Mouse (Mus musculus): ENCODE data around the gene Ddit4. TPM values are rescaled to one million over a fixed set of nuclear protein-coding genes. Genes with fewer than 3 reads are reported as not detected.

Ddit4 gene
- total and polyA plus RNA-seq, 2 experiments from 2014 or later, result 56.9 to 76.6 TPM

DNA sequence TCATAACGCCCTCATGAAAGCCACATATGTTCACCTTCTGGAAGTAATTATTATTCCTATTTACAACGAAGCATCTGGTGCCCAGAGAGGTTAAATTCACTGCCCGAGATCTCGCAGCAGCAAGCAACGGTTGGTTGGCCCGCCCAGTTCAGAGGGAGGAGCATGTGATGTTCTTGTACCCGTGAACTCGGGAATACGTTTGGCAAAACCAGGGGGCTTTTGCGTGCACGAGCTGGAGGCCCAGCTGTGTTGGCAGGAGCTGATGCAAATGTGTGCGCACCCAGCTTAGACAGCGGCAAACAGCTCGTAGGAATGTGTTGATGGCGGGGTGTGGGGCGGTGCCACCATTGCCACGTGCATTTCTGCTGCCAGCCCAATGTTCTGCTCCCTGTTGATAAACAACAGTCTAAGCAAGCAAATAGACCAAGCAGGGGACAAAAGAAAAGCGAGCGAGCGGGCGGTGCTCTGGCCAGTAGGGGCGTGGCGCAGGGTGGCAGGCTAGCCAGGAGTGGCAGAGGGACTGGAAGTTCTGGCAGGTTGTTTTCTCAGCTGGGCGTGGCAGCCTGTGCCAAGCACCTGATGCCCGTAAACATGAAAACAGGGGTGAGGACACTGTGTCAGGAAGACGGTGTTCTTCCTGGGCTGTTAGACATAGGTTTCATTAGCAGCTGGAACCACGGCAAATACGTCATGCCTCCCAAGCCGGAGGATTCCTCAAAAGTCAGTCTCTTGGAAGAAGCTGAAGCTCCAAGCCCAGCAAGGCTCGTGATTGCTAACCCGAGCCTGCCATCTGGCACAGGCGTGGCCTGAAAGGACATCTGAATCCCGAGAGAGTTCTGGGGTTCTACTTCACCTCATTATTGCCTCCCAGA lies 30.6 kb downstream of the Ddit4 start:
- H3K4me3 ChIP-seq (ENCODE audit: low read length), result peak overlapping the region; percentile 31
- peak overlapping the region; percentile 39 for H3K9ac ChIP-seq (replicated peaks; ENCODE audit: low read length)
- WGBS, result 2% methylated on average over 33 of the region's 33 CpGs
- H3K36me3 ChIP-seq (ENCODE audit: insufficient read depth, low read length), result no peaks in the 10 kb centered on the region
- peak; percentile 58 for TF ChIP-seq CTCF (IDR thresholded peaks at IDR 0.05; ENCODE audit: low read depth)
- peak; percentile 80 for ATAC-seq
- no peaks in the 10 kb centered on the region for H3K9me3 ChIP-seq (ENCODE audit: low read length)
- H3K27me3 ChIP-seq (ENCODE audit: insufficient read depth, low read length), result no peaks in the 10 kb centered on the region
- peaks cover 16% of the 10 kb centered on the region; the same call in 1 of the 2 replicates for H3K4me1 ChIP-seq (ENCODE audit: insufficient read depth, low read length)
- peak overlapping the region; percentile 78 for H3K27ac ChIP-seq
- peak overlapping the region; percentile 67 for H3K4me2 ChIP-seq (ENCODE audit: low read depth, low read length)
- peak; percentile 82 for DNase-seq (ENCODE audit: low spot score)

DNA sequence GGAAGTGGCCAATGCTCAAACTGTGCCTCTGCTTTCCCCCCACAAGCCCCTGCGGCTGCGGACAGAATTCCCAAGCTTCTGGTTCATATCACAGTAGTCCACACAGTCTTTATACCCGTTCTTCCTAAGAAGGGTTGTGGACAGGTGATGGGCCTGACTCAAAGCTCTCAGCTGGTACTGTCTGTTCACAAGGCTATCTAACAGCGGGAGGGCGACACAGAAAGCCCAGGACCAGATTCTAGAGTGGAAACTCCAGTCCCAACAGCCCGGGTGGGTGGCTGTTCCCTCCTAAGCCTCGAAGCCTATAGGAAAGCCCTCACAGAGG lies 31.2 kb downstream of the Ddit4 start:
- Histone ChIP-seq H3K4me2 (ENCODE audit: low read depth, low read length) (peak overlapping the region; percentile 67), H3K4me1 (ENCODE audit: insufficient read depth, low read length) (peaks cover 16% of the 10 kb centered on the region; the same call in 1 of the 2 replicates), H3K9ac (replicated peaks; ENCODE audit: low read length) (peak overlapping the region; percentile 39; the same call in 1 of the 2 replicates), H3K4me3 (ENCODE audit: low read length) (peak overlapping the region; percentile 31), H3K36me3 (ENCODE audit: insufficient read depth, low read length) (no peaks in the 10 kb centered on the region), H3K9me3 (ENCODE audit: low read length) (no peaks in the 10 kb centered on the region), H3K27me3 (ENCODE audit: insufficient read depth, low read length) (no peaks in the 10 kb centered on the region), H3K27ac (peak overlapping the region; percentile 78)
- 26% methylated on average over 7 of the region's 7 CpGs for WGBS
- no peak for DNase-seq (ENCODE audit: low spot score)
- no peak for TF ChIP-seq CTCF (IDR thresholded peaks at IDR 0.05; ENCODE audit: low read depth)
- peak; percentile 3; the same call in 1 of the 2 replicates for ATAC-seq

DNA sequence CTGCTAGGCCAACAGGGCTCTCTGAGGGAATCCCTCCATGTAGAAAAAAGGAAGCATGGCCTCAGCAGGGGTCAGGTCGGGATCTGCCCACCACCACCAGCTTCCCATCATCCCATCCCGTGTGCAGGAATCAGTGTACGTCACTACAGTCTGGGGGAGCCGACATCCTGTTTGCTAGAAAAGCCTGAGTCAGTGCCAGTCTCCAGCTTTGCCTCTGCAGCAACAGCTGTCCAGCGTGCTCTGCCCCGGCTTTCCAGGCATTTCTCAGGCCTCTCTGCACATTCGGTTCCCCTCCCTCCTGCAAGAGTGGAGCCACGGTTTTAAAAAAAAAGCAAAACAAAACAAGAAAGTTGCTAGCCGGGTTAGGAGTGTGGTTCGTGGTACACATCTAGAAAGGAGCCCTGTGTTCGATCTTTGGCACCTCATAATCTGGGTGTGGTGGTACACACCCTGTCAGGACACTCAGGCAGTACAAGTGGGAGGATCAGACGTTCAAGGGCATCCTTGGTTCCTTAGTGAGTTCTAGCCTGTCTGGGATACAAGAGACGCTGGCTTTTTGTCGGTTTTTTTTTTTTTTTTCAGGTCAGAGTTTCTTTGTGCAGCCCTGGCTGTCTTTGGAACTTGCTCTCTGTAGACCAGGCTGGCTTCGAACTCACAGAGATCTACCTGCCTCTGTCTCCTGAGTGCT lies 32.0 kb downstream of the Ddit4 start:
- Histone ChIP-seq H3K4me1 (ENCODE audit: insufficient read depth, low read length) (peaks cover 16% of the 10 kb centered on the region; the same call in 1 of the 2 replicates), H3K36me3 (ENCODE audit: insufficient read depth, low read length) (no peaks in the 10 kb centered on the region), H3K9me3 (ENCODE audit: low read length) (no peaks in the 10 kb centered on the region), H3K9ac (replicated peaks; ENCODE audit: low read length) (no peak overlapping the region), H3K4me2 (ENCODE audit: low read depth, low read length) (no peak overlapping the region), H3K4me3 (ENCODE audit: low read length) (no peak overlapping the region), H3K27me3 (ENCODE audit: insufficient read depth, low read length) (no peaks in the 10 kb centered on the region), H3K27ac (peak overlapping the region; percentile 78; the same call in 1 of the 2 replicates)
- ATAC-seq (no peak), DNase-seq (ENCODE audit: low spot score) (no peak)
- 48% methylated on average over 15 of the region's 15 CpGs for WGBS
- no peak for TF ChIP-seq CTCF (IDR thresholded peaks at IDR 0.05; ENCODE audit: low read depth)

DNA sequence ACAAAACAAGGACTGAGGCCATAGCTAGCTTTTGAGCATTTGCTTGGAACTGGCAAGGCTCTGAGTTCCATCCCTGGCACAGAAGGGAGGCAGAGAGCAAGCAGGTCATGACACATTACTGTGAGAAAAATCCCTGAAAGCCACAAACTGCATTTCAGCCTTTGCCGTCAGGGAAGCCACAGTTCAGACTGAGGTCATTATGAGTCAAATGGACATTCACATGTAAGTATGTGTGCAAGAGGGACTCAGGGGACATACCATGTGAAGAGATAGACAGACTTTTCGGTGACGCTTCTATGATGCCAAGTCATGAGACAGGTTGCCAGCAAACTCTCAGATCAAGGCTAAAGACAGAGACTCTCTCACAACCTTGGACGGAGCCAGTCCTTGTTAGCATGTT lies 33.5 kb downstream of the Ddit4 start:
- Histone ChIP-seq H3K9me3 (ENCODE audit: low read length) (no peaks in the 10 kb centered on the region), H3K27me3 (ENCODE audit: insufficient read depth, low read length) (no peaks in the 10 kb centered on the region), H3K36me3 (ENCODE audit: insufficient read depth, low read length) (no peaks in the 10 kb centered on the region), H3K27ac (no peak overlapping the region), H3K4me2 (ENCODE audit: low read depth, low read length) (no peak overlapping the region), H3K4me1 (ENCODE audit: insufficient read depth, low read length) (peaks cover 16% of the 10 kb centered on the region; the same call in 1 of the 2 replicates), H3K4me3 (ENCODE audit: low read length) (no peak overlapping the region), H3K9ac (replicated peaks; ENCODE audit: low read length) (no peak overlapping the region)
- ATAC-seq (no peak), DNase-seq (ENCODE audit: low spot score) (no peak)
- 86% methylated on average over 4 of the region's 4 CpGs for WGBS
- TF ChIP-seq CTCF (IDR thresholded peaks at IDR 0.05; ENCODE audit: low read depth), result no peak

DNA sequence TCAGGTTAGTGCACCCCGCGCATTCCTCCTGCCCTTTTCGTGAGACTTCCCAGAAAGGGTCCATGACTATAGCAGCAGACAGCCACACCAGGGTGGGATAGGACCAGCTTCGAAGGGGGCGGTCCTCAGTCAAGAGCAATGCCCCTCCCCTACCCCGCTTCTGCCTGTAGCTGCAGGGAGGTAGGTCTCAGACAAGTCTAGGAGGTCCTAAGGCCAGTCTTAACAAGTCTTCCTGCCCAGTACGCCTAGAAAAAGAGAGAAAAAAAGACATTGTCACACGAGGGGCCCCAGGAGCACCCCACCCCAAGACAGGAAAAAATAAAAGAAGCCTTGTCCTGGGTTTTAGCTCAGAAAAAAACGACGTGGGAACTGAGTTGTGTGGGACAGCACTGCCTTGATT lies 35.0 kb downstream of the Ddit4 start:
- Histone ChIP-seq H3K9ac (replicated peaks; ENCODE audit: low read length) (no peak overlapping the region), H3K27me3 (ENCODE audit: insufficient read depth, low read length) (no peaks in the 10 kb centered on the region), H3K27ac (peak overlapping the region; percentile 70), H3K36me3 (ENCODE audit: insufficient read depth, low read length) (no peaks in the 10 kb centered on the region), H3K4me1 (ENCODE audit: insufficient read depth, low read length) (peaks cover 15% of the 10 kb centered on the region; the same call in 1 of the 2 replicates), H3K4me2 (ENCODE audit: low read depth, low read length) (peak overlapping the region; percentile 53), H3K4me3 (ENCODE audit: low read length) (no peak overlapping the region), H3K9me3 (ENCODE audit: low read length) (no peaks in the 10 kb centered on the region)
- 4% methylated on average over 10 of the region's 10 CpGs for WGBS
- TF ChIP-seq CTCF (IDR thresholded peaks at IDR 0.05; ENCODE audit: low read depth), result no peak
- ATAC-seq (peak; percentile 66), DNase-seq (ENCODE audit: low spot score) (peak; percentile 63)

DNA sequence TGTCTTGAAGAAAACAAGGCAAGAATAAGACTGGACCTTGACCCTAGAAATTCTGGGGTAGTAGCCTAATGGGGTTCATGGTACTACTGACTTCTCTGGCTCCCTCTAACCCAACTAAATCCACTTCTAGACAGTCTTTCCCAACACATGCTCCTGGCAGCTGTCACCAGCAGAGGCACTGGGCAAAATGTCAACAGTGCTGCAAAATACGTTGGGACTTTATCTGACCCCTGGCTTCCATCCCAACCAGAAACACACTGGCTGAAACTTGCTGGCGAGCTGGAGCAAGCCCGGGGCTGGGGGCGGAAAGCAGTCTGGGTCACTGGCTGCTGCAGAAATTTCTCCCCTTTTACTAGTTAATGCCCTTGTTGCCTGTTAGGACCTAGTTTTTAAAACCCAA lies 35.5 kb downstream of the Ddit4 start:
- WGBS, result 16% methylated on average over 4 of the region's 4 CpGs
- peak overlapping the region; percentile 70 for H3K27ac ChIP-seq
- no peaks in the 10 kb centered on the region for H3K36me3 ChIP-seq (ENCODE audit: insufficient read depth, low read length)
- no peak overlapping the region for H3K9ac ChIP-seq (replicated peaks; ENCODE audit: low read length)
- H3K27me3 ChIP-seq (ENCODE audit: insufficient read depth, low read length), result no peaks in the 10 kb centered on the region
- H3K4me2 ChIP-seq (ENCODE audit: low read depth, low read length), result peak overlapping the region; percentile 53
- peaks cover 15% of the 10 kb centered on the region; the same call in 1 of the 2 replicates for H3K4me1 ChIP-seq (ENCODE audit: insufficient read depth, low read length)
- peak; percentile 27 for ATAC-seq
- TF ChIP-seq CTCF (IDR thresholded peaks at IDR 0.05; ENCODE audit: low read depth), result 0 out of 2 replicates have a peak, but pooled peaks have one; percentile 9
- peak; percentile 88 for DNase-seq (ENCODE audit: low spot score)
- no peak overlapping the region for H3K4me3 ChIP-seq (ENCODE audit: low read length)
- no peaks in the 10 kb centered on the region for H3K9me3 ChIP-seq (ENCODE audit: low read length)

Data from hindbrain, postnatal 0 days (tissue).